Mouse (Mus musculus) hindbrain, embryonic 10.5 days (tissue): ENCODE results near the gene Slc35a1. TPM values are rescaled to one million over a fixed set of nuclear protein-coding genes. Genes with fewer than 3 reads are reported as not detected.
"Not testable (repeated sequence)": the region's sequence is repeated elsewhere in the genome, so short reads cannot be mapped to it uniquely, and the experiment has no call there.

ENCODE experiments used
- DNase-seq: peaks from one replicate; pipeline ENCODE4 v3.0.0-alpha.2; 2017; ENCODE audit warnings: low spot score
- H3K27ac ChIP-seq: fragments of 300-500 bp; sonication (generic); 2 replicates; pipeline ENCODE4 v1.5.1; 2016; ENCODE audit warnings: mild to moderate bottlenecking, moderate library complexity
- H3K27me3 ChIP-seq: fragments of 300-500 bp; sonication (generic); 2 replicates; pipeline ENCODE4 v1.6.1; 2016; ENCODE audit warnings: mild to moderate bottlenecking; ENCODE audit not compliant: poor library complexity, insufficient read depth, severe bottlenecking
- H3K36me3 ChIP-seq: fragments of 300-500 bp; sonication (generic); 2 replicates; pipeline ENCODE4 v1.6.1; 2016; ENCODE audit warnings: mild to moderate bottlenecking, moderate library complexity
- H3K4me1 ChIP-seq: fragments of 300-500 bp; sonication (generic); replicated peaks from 2 replicates; pipeline ENCODE4 v1.6.1; 2016; ENCODE audit warnings: mild to moderate bottlenecking
- H3K4me3 ChIP-seq: fragments of 300-500 bp; sonication (generic); 2 replicates; pipeline ENCODE4 v1.5.1; 2016; ENCODE audit warnings: mild to moderate bottlenecking, moderate library complexity
- H3K9me3 ChIP-seq: fragments of 300-500 bp; sonication (generic); 2 replicates; pipeline ENCODE4 v1.6.1; 2016; ENCODE audit warnings: mild to moderate bottlenecking, moderate library complexity
- WGBS: fragments of 180-500 bp; shearing (Covaris S2); methylation state at CpG from one replicate; pipeline ENCODE4 v1.1.7; 2016; 5-methylcytosine and 5-hydroxymethylcytosine counted together
- polyA plus RNA-seq: library from polyadenylated mRNA; unstranded; fragments of >200 nt; fragmentation: Nextera tagmentation; extraction: Ambion mirVana; gene quantifications from 2 replicates; pipeline ENCODE4 v1.2.1, GENCODE M21; 2016

Slc35a1 gene
- polyA plus RNA-seq = 59.4 and 61.5 TPM in 2 replicates

DNA sequence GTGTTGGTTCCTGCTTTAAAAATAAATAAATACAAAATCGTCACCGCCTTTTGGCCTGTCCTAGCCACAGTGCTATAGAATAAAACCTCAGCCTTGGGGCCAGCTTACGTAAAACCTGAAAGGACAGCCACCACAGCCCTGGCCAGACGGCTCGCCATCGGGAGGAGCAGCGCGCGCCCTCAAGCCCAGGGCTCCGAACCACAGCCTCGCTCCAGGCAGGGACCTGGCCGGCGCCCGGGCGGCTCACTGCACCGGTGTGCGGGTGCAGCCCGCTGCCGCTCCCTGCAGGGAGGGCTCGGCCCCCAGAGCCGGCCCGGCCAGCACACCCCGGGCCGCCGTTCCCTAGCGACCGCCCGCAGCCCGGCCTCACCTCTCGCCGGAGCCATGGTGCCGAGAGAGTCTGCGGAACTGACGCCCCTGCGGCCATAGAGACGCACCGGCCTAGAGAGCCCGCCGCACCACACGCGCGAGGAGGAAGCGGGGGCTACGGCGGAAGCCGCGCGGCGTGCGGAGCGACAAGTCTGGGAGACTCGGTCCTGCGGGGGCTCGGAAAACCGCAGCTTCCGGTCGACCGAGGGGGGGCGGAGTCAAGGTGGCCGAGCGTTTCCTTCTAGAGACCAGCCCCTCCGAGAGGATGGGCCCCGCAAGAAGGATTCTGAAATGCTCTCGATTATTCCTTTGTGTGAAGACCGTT lies at the start of gene Slc35a1:
Slc35a1 (minus strand) TSS at position 565 of the 694 bp plus-strand sequence.
- DNase-seq = peak; percentile 93
- Histone ChIP-seq H3K9me3 (no peaks in the 10 kb centered on the region), H3K36me3 (peaks cover 14% of the 10 kb centered on the region), H3K4me1 (peaks cover 6% of the 10 kb centered on the region), H3K27ac (peak within 1 kb of the TSS; percentile 99), H3K27me3 (no peaks in the 10 kb centered on the region), H3K4me3 (peak within 1 kb of the TSS; percentile 92)
- under 1% methylated on average over 65 of the region's 65 CpGs for WGBS

DNA sequence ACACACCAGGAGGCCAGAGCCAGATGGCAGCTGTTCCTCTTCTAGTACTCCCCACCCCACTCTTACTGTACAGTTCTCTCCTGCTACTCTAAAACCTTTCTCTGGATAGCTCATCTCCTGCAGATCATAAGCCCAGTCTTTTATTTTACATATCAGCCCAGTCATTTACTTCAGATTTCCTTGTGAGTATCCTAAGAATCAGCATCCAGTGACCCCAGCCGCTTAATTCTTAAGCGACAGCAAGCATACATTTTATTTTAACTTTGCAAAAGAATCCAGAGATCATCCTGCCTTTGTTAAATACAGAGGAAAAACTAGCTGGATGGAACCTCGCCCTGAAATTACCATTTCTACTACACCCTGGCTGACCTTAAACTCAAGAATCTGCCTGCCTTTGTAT lies 47.2 kb upstream of the Slc35a1 start:
- Histone ChIP-seq H3K27me3 (peaks cover 6% of the 10 kb centered on the region; the same call in 1 of the 2 replicates), H3K4me3 (no peak overlapping the region), H3K9me3 (no peaks in the 10 kb centered on the region), H3K4me1 (peaks cover 7% of the 10 kb centered on the region), H3K36me3 (no peaks in the 10 kb centered on the region), H3K27ac (no peak overlapping the region)
- DNase-seq = no peak
- 72% methylated on average over 3 of the region's 3 CpGs for WGBS

DNA sequence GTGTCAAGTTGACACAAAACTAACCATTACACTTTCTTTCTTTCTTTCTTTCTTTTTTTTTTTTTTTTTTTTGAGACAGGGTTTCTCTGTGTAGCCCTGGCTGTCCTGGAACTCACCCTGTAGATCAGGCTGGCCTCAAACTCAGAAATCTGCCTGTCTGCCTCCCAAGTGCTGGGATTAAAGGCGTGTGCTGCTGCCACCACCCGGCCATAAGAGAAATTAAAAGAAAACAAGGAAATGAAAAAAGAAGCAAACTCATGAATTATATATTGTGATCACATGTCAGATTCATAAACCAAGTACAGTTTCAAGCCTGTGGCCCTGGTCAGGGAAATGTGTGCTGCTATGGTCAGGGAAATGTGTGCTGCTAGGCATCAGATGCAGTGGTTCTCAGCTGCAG lies 46.2 kb upstream of the Slc35a1 start:
- not testable (repeated sequence) for DNase-seq, H3K27ac ChIP-seq, H3K4me3 ChIP-seq, H3K4me1 ChIP-seq, H3K9me3 ChIP-seq, H3K36me3 ChIP-seq
- WGBS = 28% methylated on average over 2 of the region's 2 CpGs
- H3K27me3 ChIP-seq = peaks cover 16% of the 10 kb centered on the region; the same call in 1 of the 2 replicates

DNA sequence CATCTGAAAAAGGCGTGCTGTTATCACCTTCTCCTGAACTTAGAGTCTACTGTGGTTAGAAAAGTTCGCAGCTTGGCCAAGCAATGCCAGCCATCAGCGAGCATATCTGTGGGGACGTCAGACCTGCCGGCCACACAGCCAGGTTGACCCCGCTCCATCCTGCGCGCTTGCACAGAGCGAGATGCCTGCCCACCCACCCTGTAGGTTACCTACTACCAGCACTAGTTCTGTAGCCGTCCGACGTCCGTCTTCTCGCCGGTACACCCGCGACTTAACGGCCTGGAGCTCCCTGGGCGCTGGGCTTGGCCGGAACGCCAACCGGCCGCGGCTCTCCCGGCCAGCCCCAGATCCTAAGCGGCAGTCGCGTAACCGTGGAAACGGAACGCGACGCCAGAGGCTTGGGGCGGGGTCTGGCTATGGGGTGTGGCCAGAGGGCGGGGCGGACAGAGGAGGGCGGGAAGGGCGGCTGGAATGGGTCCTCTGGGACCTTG lies 42.7 kb upstream of the Slc35a1 start, which contains the start of gene Cfap206:
Cfap206 (minus strand) TSS at position 356 of the 491 bp plus-strand sequence.
- H3K27me3 ChIP-seq = peaks cover 21% of the 10 kb centered on the region; the same call in 1 of the 2 replicates
- H3K9me3 ChIP-seq = no peaks in the 10 kb centered on the region
- peaks cover 8% of the 10 kb centered on the region for H3K4me1 ChIP-seq
- DNase-seq = peak; percentile 86
- H3K4me3 ChIP-seq = peak within 1 kb of the TSS; percentile 63
- no peak within 1 kb of the TSS for H3K27ac ChIP-seq
- under 1% methylated on average over 38 of the region's 38 CpGs for WGBS
- no peaks in the 10 kb centered on the region for H3K36me3 ChIP-seq

DNA sequence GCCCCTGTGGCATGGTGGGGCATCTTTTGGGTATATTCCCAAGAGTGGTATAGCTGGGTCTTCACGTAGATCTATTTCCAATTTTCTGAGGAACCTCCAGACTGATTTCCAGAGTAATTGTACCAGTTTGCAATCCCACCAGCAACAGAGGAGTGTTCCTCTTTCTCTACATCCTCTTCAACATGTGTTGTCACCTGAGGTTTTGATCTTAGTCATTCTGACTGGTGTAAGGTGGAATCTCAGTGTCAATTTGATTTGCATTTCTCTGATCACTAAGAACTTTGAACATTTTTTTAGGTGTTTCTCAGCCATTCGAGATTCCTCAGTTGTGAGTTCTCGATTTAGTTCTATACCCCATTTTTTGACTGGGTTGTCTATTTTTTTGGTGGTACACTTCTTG lies 38.5 kb upstream of the Slc35a1 start:
- not testable (repeated sequence) for H3K36me3 ChIP-seq
- 91% methylated on average over 3 of the region's 3 CpGs for WGBS

DNA sequence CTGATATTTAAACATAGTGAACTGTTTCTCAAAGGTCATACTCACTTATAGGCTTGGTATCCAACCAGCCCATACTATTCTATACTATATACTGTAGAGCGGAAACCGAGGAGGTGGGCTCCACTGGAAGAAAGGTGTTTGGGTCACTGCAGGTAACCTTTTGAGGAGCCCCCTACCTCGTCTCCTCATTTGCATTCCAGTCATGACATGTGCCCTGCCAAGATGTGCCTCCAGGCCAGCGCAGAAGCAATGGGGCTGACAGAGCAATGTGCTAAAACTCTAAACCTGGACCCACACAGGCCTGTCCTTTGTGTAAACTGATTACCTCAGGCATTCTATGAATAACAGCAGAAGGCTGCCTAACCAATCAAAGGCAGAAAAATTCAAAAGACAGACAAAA lies 37.1 kb upstream of the Slc35a1 start:
- DNase-seq = no peak
- Histone ChIP-seq H3K4me1 (no peaks in the 10 kb centered on the region), H3K4me3 (no peak overlapping the region), H3K9me3 (peaks cover 12% of the 10 kb centered on the region), H3K27me3 (peaks cover 14% of the 10 kb centered on the region; the same call in 1 of the 2 replicates), H3K36me3 (no peaks in the 10 kb centered on the region), H3K27ac (no peak overlapping the region)
- WGBS = 61% methylated on average over 4 of the region's 4 CpGs

More for the DNA sequence above, 38.5 kb upstream of the Slc35a1 start:
- peaks cover 20% of the 10 kb centered on the region; the same call in 1 of the 2 replicates for H3K27me3 ChIP-seq
- H3K4me1 ChIP-seq, H3K9me3 ChIP-seq, H3K27ac ChIP-seq, H3K4me3 ChIP-seq, DNase-seq: not testable (repeated sequence)

DNA sequence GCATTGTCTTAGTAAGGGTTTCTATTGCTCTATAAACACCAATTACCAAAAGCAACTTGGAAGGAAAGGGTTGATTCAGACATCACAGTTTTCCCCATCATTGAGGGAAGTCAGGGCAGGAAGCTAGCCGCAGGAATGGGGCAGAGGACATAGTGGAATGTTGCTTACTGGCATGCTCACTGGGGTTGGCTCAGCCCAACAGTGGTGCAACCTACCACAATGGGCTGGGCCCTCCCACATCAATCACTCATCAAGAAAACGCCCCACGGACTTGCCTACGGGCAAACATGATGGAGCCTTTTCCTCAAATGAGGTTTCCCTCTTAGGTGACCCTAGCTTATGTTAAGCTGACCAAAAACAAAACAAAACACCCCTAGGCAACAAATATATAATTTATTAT lies 35.9 kb upstream of the Slc35a1 start:
- peaks cover 14% of the 10 kb centered on the region for H3K9me3 ChIP-seq
- H3K4me3 ChIP-seq = no peak overlapping the region
- H3K27ac ChIP-seq = no peak overlapping the region
- WGBS = 74% methylated on average over 4 of the region's 4 CpGs
- DNase-seq = no peak
- H3K36me3 ChIP-seq = no peaks in the 10 kb centered on the region
- H3K27me3 ChIP-seq = peaks cover 4% of the 10 kb centered on the region; the same call in 1 of the 2 replicates
- H3K4me1 ChIP-seq = no peaks in the 10 kb centered on the region

DNA sequence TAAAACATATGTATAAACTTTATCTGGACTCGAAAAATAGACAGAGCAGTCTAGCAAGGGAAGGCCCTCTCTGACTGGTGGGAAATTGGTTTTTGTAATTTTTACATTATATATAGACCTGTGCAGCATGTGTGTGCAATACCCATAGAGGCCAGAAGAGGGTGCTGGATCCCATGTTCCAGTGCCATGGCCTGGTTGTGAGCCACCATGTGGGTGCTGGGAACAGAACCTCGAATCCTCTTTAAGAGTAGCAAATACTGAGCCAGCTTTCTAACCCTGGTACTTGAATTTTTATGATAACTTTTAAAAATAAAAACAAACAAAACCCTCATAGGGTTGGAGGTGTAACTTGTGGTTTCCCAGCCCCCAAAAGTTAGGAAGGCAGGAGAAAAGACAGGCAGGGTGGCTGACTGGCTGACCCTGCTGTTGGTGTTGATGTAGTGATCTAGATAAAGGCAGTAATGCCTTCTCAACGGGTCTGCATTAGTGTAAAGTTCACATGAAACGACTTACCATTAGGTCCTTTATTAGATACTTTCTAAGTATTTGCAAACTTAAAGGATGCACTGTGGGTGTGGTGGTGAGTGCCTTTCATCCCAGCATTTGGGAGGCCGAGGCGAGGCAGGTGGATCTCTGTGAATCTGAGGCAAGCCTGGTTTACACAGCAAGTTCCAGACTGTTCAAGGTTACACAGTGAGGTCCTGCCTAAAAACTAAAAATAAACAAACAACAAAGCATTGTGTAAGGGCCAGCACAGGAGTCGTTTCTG lies 33.1 kb upstream of the Slc35a1 start:
- no peak for DNase-seq
- 91% methylated on average over 7 of the region's 7 CpGs for WGBS
- Histone ChIP-seq H3K27me3 (no peaks in the 10 kb centered on the region), H3K9me3 (peaks cover 14% of the 10 kb centered on the region), H3K4me3 (no peak overlapping the region), H3K27ac (no peak overlapping the region), H3K4me1 (no peaks in the 10 kb centered on the region), H3K36me3 (no peaks in the 10 kb centered on the region)

DNA sequence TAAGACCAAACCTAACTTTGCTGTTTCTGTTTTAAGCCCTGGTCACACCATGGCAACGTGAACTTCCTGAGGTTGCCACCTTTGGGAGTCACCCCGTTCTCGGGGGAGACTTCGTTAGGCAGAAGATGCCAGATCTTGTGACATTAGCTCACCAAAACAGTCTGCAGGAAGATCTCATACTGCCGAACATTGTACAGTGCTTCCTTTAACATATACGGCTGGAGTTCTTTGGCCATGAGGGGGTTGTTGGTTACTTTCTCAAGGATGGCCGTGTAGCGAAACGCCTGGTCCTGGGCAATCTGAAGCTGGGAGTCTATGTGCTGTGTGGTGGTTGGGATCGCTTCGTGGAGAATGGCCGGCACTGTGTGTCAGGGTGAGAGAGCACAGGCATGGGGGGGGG lies 32.2 kb upstream of the Slc35a1 start:
- Histone ChIP-seq H3K4me3 (no peak overlapping the region), H3K36me3 (no peaks in the 10 kb centered on the region), H3K27ac (no peak overlapping the region), H3K4me1 (no peaks in the 10 kb centered on the region), H3K9me3 (peaks cover 14% of the 10 kb centered on the region), H3K27me3 (no peaks in the 10 kb centered on the region)
- DNase-seq = no peak
- WGBS = 97% methylated on average over 12 of the region's 12 CpGs

DNA sequence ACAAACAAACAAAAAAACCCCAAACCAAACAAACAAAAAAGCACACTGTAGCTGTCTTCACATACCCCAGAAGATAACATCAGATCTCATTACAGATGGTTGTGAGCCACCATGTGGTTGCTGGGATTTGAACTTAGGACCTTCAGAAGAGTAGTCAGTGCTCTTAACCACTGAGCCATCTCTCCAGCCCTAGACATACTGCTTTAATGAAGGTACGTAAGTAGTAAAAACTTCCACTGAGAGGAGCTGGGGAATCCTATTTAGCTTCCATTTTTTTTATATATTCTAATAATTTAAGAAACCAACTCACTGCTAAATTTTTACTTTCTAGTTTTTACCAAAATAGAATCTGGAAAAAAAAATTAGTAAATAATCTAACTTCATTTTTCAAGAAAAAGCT lies 27.8 kb upstream of the Slc35a1 start:
- no peak for DNase-seq
- Histone ChIP-seq H3K4me3 (no peak overlapping the region), H3K27me3 (no peaks in the 10 kb centered on the region), H3K36me3 (no peaks in the 10 kb centered on the region), H3K27ac (no peak overlapping the region), H3K4me1 (no peaks in the 10 kb centered on the region), H3K9me3 (peaks cover 14% of the 10 kb centered on the region)
- 91% methylated on average over 1 of the region's 1 CpGs for WGBS

DNA sequence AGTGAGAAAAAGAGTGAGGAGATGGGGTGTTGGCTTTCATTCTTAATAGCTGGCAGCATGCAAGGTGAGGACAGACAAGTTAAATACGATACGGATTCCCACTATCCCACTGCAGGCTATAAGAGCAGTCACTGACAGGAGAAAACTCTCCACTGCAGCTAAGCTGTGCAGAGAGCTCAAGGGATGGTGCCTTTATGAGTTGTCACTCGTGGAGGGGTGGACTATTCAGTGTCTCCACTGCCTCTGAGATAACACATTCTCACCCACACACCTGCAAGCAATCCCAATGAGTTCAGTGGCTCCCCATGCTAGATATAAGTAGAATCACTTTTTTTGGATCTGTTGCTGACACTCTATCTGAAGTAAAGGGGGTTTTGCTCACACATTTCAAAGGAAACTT lies 20.9 kb upstream of the Slc35a1 start:
- 79% methylated on average over 3 of the region's 3 CpGs for WGBS
- no peaks in the 10 kb centered on the region for H3K4me1 ChIP-seq

DNA sequence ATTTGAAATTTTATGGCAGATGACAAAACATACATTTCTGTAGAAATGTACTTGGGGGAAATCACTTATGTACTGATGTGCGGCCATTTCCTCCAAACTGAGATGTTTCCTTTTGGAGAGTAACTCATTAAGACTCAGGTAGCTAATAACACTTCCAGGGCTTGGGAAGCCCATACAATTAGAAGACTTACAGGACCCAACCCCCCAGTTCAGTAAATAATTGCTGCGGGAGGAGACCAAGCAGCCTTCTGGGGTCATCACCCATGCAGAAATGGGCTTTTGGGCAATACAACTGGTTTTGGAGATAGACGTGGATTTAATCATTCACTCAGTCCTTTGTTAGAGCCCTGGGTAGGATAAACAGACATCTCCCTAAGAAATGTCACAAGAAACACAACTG lies 20.0 kb upstream of the Slc35a1 start:
- Histone ChIP-seq H3K9me3 (0 out of 2 replicates have a peak, but pooled peaks cover 5% of the 10 kb centered on the region), H3K4me1 (no peaks in the 10 kb centered on the region), H3K27me3 (no peaks in the 10 kb centered on the region), H3K36me3 (no peaks in the 10 kb centered on the region), H3K4me3 (no peak overlapping the region), H3K27ac (no peak overlapping the region)
- no peak for DNase-seq
- WGBS = 82% methylated on average over 3 of the region's 3 CpGs

More for the DNA sequence above, 20.9 kb upstream of the Slc35a1 start:
- no peaks in the 10 kb centered on the region for H3K36me3 ChIP-seq
- no peak for DNase-seq
- H3K27ac ChIP-seq = no peak overlapping the region
- no peak overlapping the region for H3K4me3 ChIP-seq
- H3K9me3 ChIP-seq = 0 out of 2 replicates have a peak, but pooled peaks cover 5% of the 10 kb centered on the region
- H3K27me3 ChIP-seq = no peaks in the 10 kb centered on the region

DNA sequence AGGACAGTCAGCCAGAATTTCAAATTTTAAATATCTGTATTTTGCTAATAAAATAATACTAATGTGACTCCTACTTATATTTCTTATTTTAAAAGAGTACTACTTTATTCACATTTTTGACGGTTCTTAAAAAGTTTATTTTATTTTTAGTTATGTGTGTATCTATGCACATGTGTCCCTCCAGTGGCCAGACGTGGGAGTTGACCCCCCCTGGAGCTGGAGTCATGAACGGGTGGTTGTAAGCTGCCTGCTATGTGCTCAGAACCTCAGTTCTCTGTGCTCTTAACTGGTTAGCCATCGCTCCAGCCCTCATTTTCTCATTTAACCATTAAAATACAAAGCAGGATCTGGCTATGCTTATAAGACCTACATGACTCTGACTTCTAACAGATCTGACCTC lies 15.8 kb upstream of the Slc35a1 start:
- H3K4me3 ChIP-seq = no peak overlapping the region
- H3K27me3 ChIP-seq = no peaks in the 10 kb centered on the region
- H3K36me3 ChIP-seq = no peaks in the 10 kb centered on the region
- H3K27ac ChIP-seq = no peak overlapping the region
- H3K4me1 ChIP-seq = no peaks in the 10 kb centered on the region
- no peaks in the 10 kb centered on the region for H3K9me3 ChIP-seq
- DNase-seq = no peak
- WGBS = 79% methylated on average over 4 of the region's 4 CpGs
